Mouse (Mus musculus) hindbrain, embryonic 12.5 days (tissue): ENCODE measurements at regions not wholly inside any gene's neighbourhood (a gene's known extent, or its start where the extent isn't known, plus 50 kb on each side); places are given as distances from the start of the nearest gene placed in this dataset.
A peak's percentile ranks its signal among the peaks of the same experiment; 100 is the strongest.

Experiments
- ATAC-seq: fragments of 200-750 bp; cut with Nextera tagmentation; 2 replicates; pipeline ENCODE4 v1.8.0; 2017; ENCODE audit warnings: moderate TSS enrichment; ENCODE audit not compliant: low FRiP score
- H3K27ac ChIP-seq: fragments of 300-500 bp; sonication (generic); 2 replicates; pipeline ENCODE4 v1.5.1; 2016; ENCODE audit warnings: mild to moderate bottlenecking
- H3K27me3 ChIP-seq: fragments of 300-500 bp; sonication (generic); 2 replicates; pipeline ENCODE4 v1.6.1; 2016; ENCODE audit warnings: mild to moderate bottlenecking
- H3K36me3 ChIP-seq: fragments of 300-500 bp; sonication (generic); 2 replicates; pipeline ENCODE4 v1.6.1; 2016; ENCODE audit warnings: mild to moderate bottlenecking
- H3K4me1 ChIP-seq: fragments of 300-500 bp; sonication (generic); 2 replicates; pipeline ENCODE4 v1.6.1; 2016
- H3K4me2 ChIP-seq: fragments of 300-500 bp; sonication (generic); replicated peaks from 2 replicates; pipeline ENCODE4 v1.6.1; 2016; ENCODE audit warnings: mild to moderate bottlenecking
- H3K4me3 ChIP-seq: fragments of 300-500 bp; sonication (generic); 2 replicates; pipeline ENCODE4 v1.5.1; 2016; ENCODE audit warnings: mild to moderate bottlenecking
- H3K9ac ChIP-seq: fragments of 300-500 bp; sonication (generic); 2 replicates; pipeline ENCODE4 v1.6.1; 2016; ENCODE audit warnings: mild to moderate bottlenecking, moderate library complexity
- H3K9me3 ChIP-seq: fragments of 300-500 bp; sonication (generic); replicated peaks from 2 replicates; pipeline ENCODE4 v1.6.1; 2016; ENCODE audit warnings: mild to moderate bottlenecking
- WGBS: fragments of 180-500 bp; shearing (Covaris S2); methylation state at CpG from one replicate; pipeline ENCODE4 v1.1.7; 2016; 5-methylcytosine and 5-hydroxymethylcytosine counted together

GRCm38 (mm10) chr19:21143970-21144595, 128.0 kb upstream of the Zfand5 start:
- Histone ChIP-seq H3K27ac (no peak overlapping the region), H3K9me3 (no peaks in the 10 kb centered on the region), H3K9ac (no peak overlapping the region), H3K27me3 (no peaks in the 10 kb centered on the region), H3K4me1 (peaks cover 5% of the 10 kb centered on the region), H3K36me3 (no peaks in the 10 kb centered on the region), H3K4me3 (no peak overlapping the region), H3K4me2 (no peak overlapping the region)
- ATAC-seq: no peak
- 52% methylated on average over 7 of the region's 7 CpGs for WGBS

GRCm38 (mm10) chr19:21140456-21140855, 131.6 kb upstream of the Zfand5 start:
- ATAC-seq: no peak
- Histone ChIP-seq H3K9ac (no peak overlapping the region), H3K4me1 (peaks cover 11% of the 10 kb centered on the region), H3K27me3 (no peaks in the 10 kb centered on the region), H3K36me3 (no peaks in the 10 kb centered on the region), H3K27ac (no peak overlapping the region), H3K9me3 (no peaks in the 10 kb centered on the region), H3K4me2 (no peak overlapping the region), H3K4me3 (no peak overlapping the region)
- WGBS: 73% methylated on average over 3 of the region's 3 CpGs

GRCm38 (mm10) chr19:21138998-21139495, 133.0 kb upstream of the Zfand5 start:
- H3K27ac ChIP-seq: no peak overlapping the region
- no peak overlapping the region for H3K4me3 ChIP-seq
- no peaks in the 10 kb centered on the region for H3K9me3 ChIP-seq
- no peak overlapping the region for H3K4me2 ChIP-seq
- peaks cover 12% of the 10 kb centered on the region for H3K4me1 ChIP-seq
- H3K27me3 ChIP-seq: no peaks in the 10 kb centered on the region
- no peak for ATAC-seq
- H3K9ac ChIP-seq: no peak overlapping the region
- no peaks in the 10 kb centered on the region for H3K36me3 ChIP-seq
- WGBS: 90% methylated on average over 8 of the region's 8 CpGs

- no peak overlapping the region for H3K4me3 ChIP-seq
- ATAC-seq: no peak
- no peaks in the 10 kb centered on the region for H3K9me3 ChIP-seq
- H3K9ac ChIP-seq: no peak overlapping the region
- no peak overlapping the region for H3K4me2 ChIP-seq
- 72% methylated on average over 1 of the region's 1 CpGs for WGBS
- no peaks in the 10 kb centered on the region for H3K27me3 ChIP-seq
- peaks cover 12% of the 10 kb centered on the region for H3K4me1 ChIP-seq
- no peaks in the 10 kb centered on the region for H3K36me3 ChIP-seq
- H3K27ac ChIP-seq: no peak overlapping the region
Measured at GRCm38 (mm10) chr19:21136756-21137155, 135.3 kb upstream of the Zfand5 start.

GRCm38 (mm10) chr19:21135998-21136380, 136.1 kb upstream of the Zfand5 start:
- ATAC-seq: peak; percentile 48
- H3K4me3 ChIP-seq: no peak overlapping the region
- no peak overlapping the region for H3K27ac ChIP-seq
- no peaks in the 10 kb centered on the region for H3K27me3 ChIP-seq
- H3K36me3 ChIP-seq: no peaks in the 10 kb centered on the region
- H3K4me2 ChIP-seq: no peak overlapping the region
- no peaks in the 10 kb centered on the region for H3K9me3 ChIP-seq
- H3K9ac ChIP-seq: no peak overlapping the region
- peaks cover 12% of the 10 kb centered on the region for H3K4me1 ChIP-seq
- WGBS: 37% methylated on average over 5 of the region's 5 CpGs

GRCm38 (mm10) chr19:21135297-21135997, 136.6 kb upstream of the Zfand5 start:
- 28% methylated on average over 6 of the region's 6 CpGs for WGBS

GRCm38 (mm10) chr19:21129653-21130052, 142.4 kb upstream of the Zfand5 start:
- Histone ChIP-seq H3K4me2 (no peak overlapping the region), H3K36me3 (no peaks in the 10 kb centered on the region), H3K4me1 (no peaks in the 10 kb centered on the region), H3K27ac (no peak overlapping the region), H3K27me3 (no peaks in the 10 kb centered on the region), H3K9me3 (no peaks in the 10 kb centered on the region), H3K4me3 (no peak overlapping the region), H3K9ac (no peak overlapping the region)
- ATAC-seq: no peak
- WGBS: 91% methylated on average over 5 of the region's 5 CpGs

More at GRCm38 (mm10) chr19:21135297-21135997, 136.6 kb upstream of the Zfand5 start:
- no peak overlapping the region for H3K4me3 ChIP-seq
- H3K4me2 ChIP-seq: no peak overlapping the region
- H3K36me3 ChIP-seq: no peaks in the 10 kb centered on the region
- H3K27me3 ChIP-seq: no peaks in the 10 kb centered on the region
- ATAC-seq: peak; percentile 74
- H3K4me1 ChIP-seq: peaks cover 12% of the 10 kb centered on the region
- no peaks in the 10 kb centered on the region for H3K9me3 ChIP-seq
- no peak overlapping the region for H3K9ac ChIP-seq
- H3K27ac ChIP-seq: no peak overlapping the region

GRCm38 (mm10) chr19:21127079-21127745, 144.9 kb upstream of the Zfand5 start:
- 93% methylated on average over 8 of the region's 8 CpGs for WGBS
- Histone ChIP-seq H3K9ac (no peak overlapping the region), H3K4me2 (no peak overlapping the region)

GRCm38 (mm10) chr19:21126670-21127069, 145.4 kb upstream of the Zfand5 start:
- 86% methylated on average over 2 of the region's 2 CpGs for WGBS
- H3K4me2 ChIP-seq: no peak overlapping the region

More at GRCm38 (mm10) chr19:21127079-21127745, 144.9 kb upstream of the Zfand5 start:
- Histone ChIP-seq H3K27me3 (no peaks in the 10 kb centered on the region), H3K36me3 (no peaks in the 10 kb centered on the region), H3K9me3 (no peaks in the 10 kb centered on the region), H3K4me3 (no peak overlapping the region), H3K4me1 (no peaks in the 10 kb centered on the region), H3K27ac (no peak overlapping the region)
- ATAC-seq: no peak

GRCm38 (mm10) chr19:21119477-21119876, 152.6 kb upstream of the Zfand5 start:
- Histone ChIP-seq H3K9ac (no peak overlapping the region), H3K4me2 (no peak overlapping the region), H3K27me3 (no peaks in the 10 kb centered on the region), H3K4me1 (no peaks in the 10 kb centered on the region), H3K36me3 (no peaks in the 10 kb centered on the region), H3K27ac (no peak overlapping the region), H3K4me3 (no peak overlapping the region), H3K9me3 (no peaks in the 10 kb centered on the region)
- no peak for ATAC-seq
- WGBS: 79% methylated on average over 6 of the region's 6 CpGs

More at GRCm38 (mm10) chr19:21126670-21127069, 145.4 kb upstream of the Zfand5 start:
- H3K27ac ChIP-seq: no peak overlapping the region
- H3K4me1 ChIP-seq: no peaks in the 10 kb centered on the region
- H3K9me3 ChIP-seq: no peaks in the 10 kb centered on the region
- no peaks in the 10 kb centered on the region for H3K36me3 ChIP-seq
- no peak for ATAC-seq
- no peaks in the 10 kb centered on the region for H3K27me3 ChIP-seq
- no peak overlapping the region for H3K9ac ChIP-seq
- H3K4me3 ChIP-seq: no peak overlapping the region

- 88% methylated on average over 4 of the region's 4 CpGs for WGBS
- H3K9me3 ChIP-seq: no peaks in the 10 kb centered on the region
- H3K4me1 ChIP-seq: no peaks in the 10 kb centered on the region
- H3K27ac ChIP-seq: no peak overlapping the region
- H3K4me3 ChIP-seq: no peak overlapping the region
- no peak for ATAC-seq
- H3K4me2 ChIP-seq: no peak overlapping the region
- no peaks in the 10 kb centered on the region for H3K27me3 ChIP-seq
- no peaks in the 10 kb centered on the region for H3K36me3 ChIP-seq
- H3K9ac ChIP-seq: no peak overlapping the region
Measured at GRCm38 (mm10) chr19:21118782-21119181, 153.3 kb upstream of the Zfand5 start.

GRCm38 (mm10) chr19:21115693-21116092, 156.4 kb upstream of the Zfand5 start:
- H3K27ac ChIP-seq: no peak overlapping the region
- WGBS: 93% methylated on average over 2 of the region's 2 CpGs
- no peak overlapping the region for H3K9ac ChIP-seq
- H3K9me3 ChIP-seq: no peaks in the 10 kb centered on the region
- no peak overlapping the region for H3K4me2 ChIP-seq
- no peak for ATAC-seq
- no peaks in the 10 kb centered on the region for H3K4me1 ChIP-seq
- no peaks in the 10 kb centered on the region for H3K36me3 ChIP-seq
- H3K4me3 ChIP-seq: no peak overlapping the region
- no peaks in the 10 kb centered on the region for H3K27me3 ChIP-seq
